Mouse (Mus musculus) midbrain, embryonic 11.5 days (tissue): Measurements from ENCODE around the gene Gm6096. TPM values are rescaled to one million over a fixed set of nuclear protein-coding genes. Genes with fewer than 3 reads are reported as not detected.

ENCODE experiments used
- ATAC-seq: fragments of 200-750 bp; cut with Nextera tagmentation; 2 replicates; pipeline ENCODE4 v1.8.0; 2017; ENCODE audit warnings: moderate TSS enrichment, moderate library complexity; ENCODE audit not compliant: low FRiP score
- DNase-seq: peaks from one replicate; pipeline ENCODE4 v3.0.0; 2015; ENCODE audit warnings: low spot score; ENCODE audit errors: missing footprints
- H3K27ac ChIP-seq: fragments of 300-500 bp; sonication (generic); 2 replicates; pipeline ENCODE4 v1.5.1; 2014; ENCODE audit warnings: low read depth, low read length
- H3K27me3 ChIP-seq: fragments of 300-500 bp; sonication (generic); 2 replicates; pipeline ENCODE4 v1.6.1; 2014; ENCODE audit warnings: mild to moderate bottlenecking, low read length, moderate library complexity, mixed read lengths; ENCODE audit not compliant: control insufficient read depth, insufficient read depth
- H3K36me3 ChIP-seq: fragments of 300-500 bp; sonication (generic); 2 replicates; pipeline ENCODE4 v1.6.1; 2014; ENCODE audit warnings: mild to moderate bottlenecking, low read length, moderate library complexity, mixed read lengths; ENCODE audit not compliant: control insufficient read depth, insufficient read depth
- H3K4me1 ChIP-seq: fragments of 300-500 bp; sonication (generic); 2 replicates; pipeline ENCODE4 v1.6.1; 2014; ENCODE audit warnings: low read length; ENCODE audit not compliant: control insufficient read depth, insufficient read depth
- H3K4me2 ChIP-seq: fragments of 300-500 bp; sonication (generic); 2 replicates; pipeline ENCODE4 v1.6.1; 2014; ENCODE audit warnings: mild to moderate bottlenecking, moderate library complexity
- H3K4me3 ChIP-seq: fragments of 300-500 bp; sonication (generic); 2 replicates; pipeline ENCODE4 v1.5.1; 2014; ENCODE audit warnings: low read depth, low read length
- H3K9ac ChIP-seq: fragments of 300-500 bp; sonication (generic); 2 replicates; pipeline ENCODE4 v1.6.1; 2014; ENCODE audit warnings: low read length
- H3K9me3 ChIP-seq: fragments of 300-500 bp; sonication (generic); 2 replicates; pipeline ENCODE4 v1.6.1; 2016; ENCODE audit warnings: low read length; ENCODE audit not compliant: control insufficient read depth
- WGBS: fragments of 180-500 bp; shearing (Covaris S2); extraction: QIAGEN DNeasy Blood & Tissue Kit; methylation state at CpG from one replicate; pipeline ENCODE4 v1.1.7; 2014; 5-methylcytosine and 5-hydroxymethylcytosine counted together
- polyA plus RNA-seq: library from polyadenylated mRNA; unstranded; fragments of >200 nt; fragmentation: Nextera tagmentation; extraction: Ambion mirVana; gene quantifications from 2 replicates; pipeline ENCODE4 v1.2.1, GENCODE M21; 2014

Gm6096 gene
- polyA plus RNA-seq, 1 experiment from 2014 or later: not detected

DNA sequence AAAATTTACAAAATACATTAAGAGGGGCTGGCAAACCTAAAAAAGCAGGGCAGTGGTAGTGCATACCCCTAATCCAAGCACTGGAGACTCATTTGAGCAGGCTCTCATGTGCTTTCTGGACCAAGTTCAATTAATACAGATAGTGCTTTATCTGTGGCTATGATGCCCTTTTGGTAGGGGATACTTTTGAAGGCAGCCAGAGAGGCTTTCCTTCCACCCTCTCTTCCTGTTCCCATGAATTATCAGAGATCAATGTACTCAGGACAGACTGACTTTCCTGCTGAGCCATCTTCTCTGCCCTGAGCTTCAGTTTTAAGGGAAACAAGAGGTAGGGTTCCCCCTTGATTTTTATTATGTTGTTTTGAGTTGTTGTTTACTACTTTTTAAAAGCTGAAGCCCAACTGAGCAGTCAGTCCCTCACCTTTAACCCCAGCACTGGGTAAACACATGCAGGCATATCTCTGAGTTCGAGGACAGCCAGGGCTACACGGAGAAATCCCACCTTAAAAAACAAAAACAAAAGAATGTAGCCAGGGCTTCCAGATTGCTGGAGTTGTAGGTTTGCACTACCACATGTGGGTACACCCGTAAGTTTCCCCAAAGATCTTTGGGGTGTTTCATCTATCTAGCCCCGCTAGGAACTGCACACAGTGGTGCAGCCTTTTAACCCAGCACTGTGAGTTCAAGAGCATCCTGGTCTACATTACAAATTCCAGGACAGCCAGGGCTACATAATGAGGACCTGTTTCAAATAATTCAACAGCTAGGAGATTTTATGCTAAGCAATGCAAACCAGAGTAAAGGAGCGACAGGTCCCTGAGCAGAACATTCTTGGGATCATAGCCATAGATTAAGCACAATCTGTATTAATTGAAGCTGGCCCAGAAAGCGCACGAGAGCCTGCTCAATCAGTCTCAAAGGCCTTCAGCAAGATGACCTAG lies 17.8 kb upstream of the Gm6096 start:
- peaks cover 16% of the 10 kb centered on the region for H3K4me1 ChIP-seq

DNA sequence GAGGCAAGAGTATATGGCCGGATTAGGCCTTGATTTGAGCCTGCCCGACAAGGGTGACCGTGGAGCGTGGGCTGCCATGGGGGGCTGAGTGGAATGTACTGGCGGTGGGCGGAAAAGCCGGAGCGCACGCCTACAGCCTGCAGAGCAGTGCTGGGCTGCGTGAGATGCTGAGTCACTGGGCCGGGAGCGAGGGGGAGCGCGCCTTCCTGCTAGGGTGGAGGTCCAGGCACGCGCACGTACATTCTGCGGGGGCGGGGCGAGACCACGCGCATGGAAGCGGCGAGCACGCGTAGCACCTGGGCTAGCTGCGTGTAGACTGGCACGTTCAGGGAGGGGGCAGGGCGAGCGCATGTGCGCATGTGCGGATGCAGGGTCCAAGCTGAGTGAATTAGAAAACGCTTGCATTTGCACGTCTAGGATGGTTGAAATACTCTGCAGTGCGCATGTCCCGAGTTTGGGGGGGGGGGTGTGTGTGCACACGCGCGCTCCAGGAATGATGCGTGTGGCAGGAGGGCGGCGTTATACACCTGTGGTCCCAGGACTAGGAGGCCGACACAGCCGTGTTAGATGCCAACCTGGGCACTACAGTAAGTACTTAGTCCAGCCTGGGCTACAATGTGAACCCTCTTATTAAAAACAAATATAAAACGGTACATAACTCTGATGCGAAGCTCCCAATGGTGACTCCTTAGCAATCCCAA lies 16.8 kb upstream of the Gm6096 start:
- Histone ChIP-seq H3K9me3 (no peaks in the 10 kb centered on the region), H3K9ac (peak overlapping the region; percentile 64), H3K4me1 (peaks cover 8% of the 10 kb centered on the region), H3K4me2 (peak overlapping the region; percentile 55), H3K27ac (peak overlapping the region; percentile 55), H3K4me3 (peak overlapping the region; percentile 44), H3K27me3 (no peaks in the 10 kb centered on the region), H3K36me3 (peaks cover 4% of the 10 kb centered on the region; the same call in 1 of the 2 replicates)
- under 1% methylated on average over 46 of the region's 46 CpGs for WGBS
- DNase-seq (peak; percentile 99), ATAC-seq (peak; percentile 92)

More for the DNA sequence above, 17.8 kb upstream of the Gm6096 start:
- Histone ChIP-seq H3K27ac (peak overlapping the region; percentile 55), H3K4me3 (peak overlapping the region; percentile 44), H3K9me3 (no peaks in the 10 kb centered on the region), H3K36me3 (no peaks in the 10 kb centered on the region; the same call in 1 of the 2 replicates), H3K4me2 (peak overlapping the region; percentile 55), H3K9ac (peak overlapping the region; percentile 64), H3K27me3 (no peaks in the 10 kb centered on the region)
- no peak for DNase-seq
- ATAC-seq: no peak
- 44% methylated on average over 7 of the region's 7 CpGs for WGBS

DNA sequence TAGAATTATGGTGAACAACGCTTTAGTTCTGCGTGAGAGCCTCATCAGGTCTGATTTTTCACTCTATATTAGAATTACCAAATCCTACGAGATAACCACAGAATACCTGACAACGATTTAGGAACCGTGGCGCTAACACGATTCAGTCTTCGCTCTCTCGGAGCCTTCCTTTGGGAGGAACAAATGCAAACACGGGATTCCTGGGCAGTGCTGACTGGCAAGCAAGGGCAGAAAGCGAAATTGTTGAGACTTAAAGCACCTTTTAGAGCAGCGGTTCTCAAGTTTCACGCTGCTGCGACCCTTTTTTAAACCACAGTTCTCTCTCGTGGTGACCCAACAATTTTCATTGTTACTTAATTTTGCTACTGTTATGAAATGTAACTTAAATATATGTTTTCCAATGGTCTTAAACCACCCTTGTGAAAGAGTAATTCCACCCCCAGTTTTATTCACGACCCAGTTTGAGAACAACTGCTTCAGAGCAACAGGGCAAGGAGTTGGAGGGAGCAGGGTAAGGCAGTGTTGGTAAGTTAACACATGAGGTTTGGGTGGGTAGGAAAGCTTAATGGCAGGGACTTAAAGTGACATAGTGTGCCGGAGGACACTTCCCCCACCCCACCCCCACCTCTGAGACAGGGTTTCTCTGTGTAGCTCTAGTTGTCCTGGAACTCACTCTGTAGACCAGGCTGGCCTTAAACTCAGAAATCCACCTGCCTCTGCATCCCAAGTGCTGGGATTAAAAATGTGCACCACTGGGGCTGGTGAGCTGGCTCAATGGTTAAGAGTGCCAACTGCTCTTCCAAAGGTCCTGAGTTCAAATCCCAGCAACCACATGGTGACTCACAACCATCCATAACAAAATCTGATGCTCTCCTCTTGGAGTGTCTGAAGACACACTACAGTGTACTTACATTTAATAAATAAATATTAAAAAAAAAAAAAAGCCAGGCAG lies 16.0 kb upstream of the Gm6096 start:
- Histone ChIP-seq H3K27me3 (no peaks in the 10 kb centered on the region), H3K36me3 (peaks cover 7% of the 10 kb centered on the region), H3K9ac (peak overlapping the region; percentile 64), H3K4me1 (peaks cover 5% of the 10 kb centered on the region; the same call in 1 of the 2 replicates), H3K27ac (peak overlapping the region; percentile 55), H3K9me3 (no peaks in the 10 kb centered on the region), H3K4me3 (peak overlapping the region; percentile 44), H3K4me2 (peak overlapping the region; percentile 55)
- ATAC-seq: no peak
- no peak for DNase-seq
- WGBS: 5% methylated on average over 17 of the region's 17 CpGs

DNA sequence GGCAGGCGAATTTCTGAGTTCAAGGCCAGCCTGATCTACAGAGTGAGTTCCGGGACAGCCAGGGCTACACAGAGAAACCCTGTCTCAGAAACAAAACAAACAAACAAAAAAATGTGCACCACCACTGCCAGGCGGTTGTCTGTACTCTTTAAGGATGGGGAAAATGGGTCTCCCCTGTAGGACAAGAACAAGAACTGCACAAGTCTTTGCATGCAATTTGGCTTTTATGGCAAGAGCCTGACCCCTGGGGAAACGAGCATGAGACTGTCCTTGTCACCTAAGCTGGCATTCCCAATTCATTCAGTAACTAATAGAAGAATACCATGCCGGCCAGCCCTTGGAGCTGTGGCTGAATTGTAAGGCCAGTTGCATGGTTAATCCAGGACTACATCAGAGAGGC lies 15.2 kb upstream of the Gm6096 start:
- H3K27me3 ChIP-seq: no peaks in the 10 kb centered on the region
- H3K9me3 ChIP-seq: no peaks in the 10 kb centered on the region
- peaks cover 9% of the 10 kb centered on the region for H3K36me3 ChIP-seq
- H3K9ac ChIP-seq: no peak overlapping the region
- H3K4me2 ChIP-seq: no peak overlapping the region
- no peak overlapping the region for H3K4me3 ChIP-seq
- WGBS: 89% methylated on average over 5 of the region's 5 CpGs
- peaks cover 5% of the 10 kb centered on the region; the same call in 1 of the 2 replicates for H3K4me1 ChIP-seq
- DNase-seq (no peak), ATAC-seq (no peak)
- H3K27ac ChIP-seq: no peak overlapping the region

DNA sequence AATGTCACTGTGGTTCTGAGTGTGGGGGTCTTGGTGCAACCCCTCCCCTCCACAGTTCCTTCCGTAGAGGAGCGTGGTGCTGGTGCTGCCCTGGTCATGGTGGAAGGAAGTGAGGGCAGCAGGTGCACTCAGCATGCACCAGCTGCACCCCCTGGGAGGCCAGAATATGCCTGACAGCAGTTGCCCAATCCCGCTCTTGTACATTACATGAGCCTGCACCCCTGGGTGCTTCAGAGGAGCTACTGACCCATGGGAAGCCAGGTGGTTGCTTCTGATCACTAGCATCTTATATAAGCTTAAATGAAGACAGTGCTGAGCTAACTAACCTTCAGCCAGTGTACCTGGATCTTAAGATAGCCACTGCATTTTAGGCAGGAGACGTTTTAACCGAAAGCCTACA lies 12.8 kb upstream of the Gm6096 start:
- no peaks in the 10 kb centered on the region for H3K27me3 ChIP-seq
- H3K36me3 ChIP-seq: peaks cover 9% of the 10 kb centered on the region
- H3K4me2 ChIP-seq: no peak overlapping the region
- no peak overlapping the region for H3K9ac ChIP-seq
- no peak for ATAC-seq
- H3K4me3 ChIP-seq: no peak overlapping the region
- peaks cover 5% of the 10 kb centered on the region; the same call in 1 of the 2 replicates for H3K4me1 ChIP-seq
- no peak overlapping the region for H3K27ac ChIP-seq
- no peaks in the 10 kb centered on the region for H3K9me3 ChIP-seq
- no peak for DNase-seq
- WGBS: 91% methylated on average over 5 of the region's 5 CpGs

DNA sequence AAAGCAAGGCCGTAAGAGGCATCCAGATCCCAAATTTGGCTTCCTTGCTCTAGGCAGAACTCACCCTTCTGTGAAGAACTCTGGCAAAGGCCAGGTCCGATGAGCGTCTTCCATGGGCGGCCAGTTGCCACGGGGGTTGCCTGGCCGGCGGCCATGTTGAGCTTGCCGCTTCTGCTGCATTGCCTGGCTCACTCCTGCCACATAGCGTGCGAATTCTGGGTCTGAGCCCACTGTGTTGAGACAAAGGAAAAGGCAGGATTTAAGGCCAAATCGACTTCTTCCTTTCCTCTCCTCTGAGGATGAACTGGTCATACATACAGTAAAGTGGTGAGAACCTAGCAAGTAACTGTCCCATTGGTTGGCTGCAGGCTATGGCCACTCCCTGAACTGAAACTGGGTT lies 8.7 kb upstream of the Gm6096 start:
- H3K4me1 ChIP-seq: no peaks in the 10 kb centered on the region
- H3K27me3 ChIP-seq: no peaks in the 10 kb centered on the region
- H3K36me3 ChIP-seq: peaks cover 13% of the 10 kb centered on the region
- H3K27ac ChIP-seq: no peak overlapping the region
- no peak overlapping the region for H3K9ac ChIP-seq
- DNase-seq (no peak), ATAC-seq (no peak)
- 96% methylated on average over 11 of the region's 11 CpGs for WGBS
- no peak overlapping the region for H3K4me3 ChIP-seq
- no peak overlapping the region for H3K4me2 ChIP-seq
- H3K9me3 ChIP-seq: no peaks in the 10 kb centered on the region

DNA sequence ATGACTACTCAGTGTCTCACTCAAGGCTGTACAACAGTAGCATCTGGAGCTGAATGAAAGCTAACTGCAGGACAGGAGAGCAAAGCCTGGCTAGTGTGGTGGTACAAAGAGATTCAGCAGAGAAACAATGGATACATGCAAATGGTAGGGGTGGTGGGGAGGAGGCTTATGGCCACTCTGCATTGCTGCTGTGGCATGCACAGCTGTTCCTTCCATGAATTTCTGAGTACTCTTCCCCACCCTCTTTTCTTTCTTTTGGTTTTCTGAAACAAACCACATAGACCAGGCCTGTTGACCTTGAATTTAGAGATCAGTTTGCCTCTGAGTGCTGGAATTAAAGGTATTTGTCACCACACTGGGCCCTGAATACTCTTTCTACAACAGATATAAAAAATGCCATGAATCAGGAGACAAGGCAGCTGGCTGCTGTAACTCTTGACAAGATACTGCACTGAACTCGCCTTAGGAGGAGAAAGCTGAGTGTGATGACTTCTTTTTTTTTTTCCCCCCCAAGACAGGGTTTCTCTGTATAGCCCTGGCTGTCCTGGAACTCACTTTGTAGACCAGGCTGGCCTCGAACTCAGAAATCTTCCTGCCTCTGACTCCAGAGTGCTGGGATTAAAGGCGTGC lies 3.9 kb upstream of the Gm6096 start:
- no peak overlapping the region for H3K27ac ChIP-seq
- WGBS: 92% methylated on average over 3 of the region's 3 CpGs
- peaks cover 4% of the 10 kb centered on the region; the same call in 1 of the 2 replicates for H3K36me3 ChIP-seq
- no peaks in the 10 kb centered on the region for H3K27me3 ChIP-seq
- no peaks in the 10 kb centered on the region for H3K4me1 ChIP-seq
- H3K9ac ChIP-seq: no peak overlapping the region
- no peak for ATAC-seq
- H3K4me2 ChIP-seq: no peak overlapping the region
- DNase-seq: no peak
- H3K9me3 ChIP-seq: no peaks in the 10 kb centered on the region
- no peak overlapping the region for H3K4me3 ChIP-seq

DNA sequence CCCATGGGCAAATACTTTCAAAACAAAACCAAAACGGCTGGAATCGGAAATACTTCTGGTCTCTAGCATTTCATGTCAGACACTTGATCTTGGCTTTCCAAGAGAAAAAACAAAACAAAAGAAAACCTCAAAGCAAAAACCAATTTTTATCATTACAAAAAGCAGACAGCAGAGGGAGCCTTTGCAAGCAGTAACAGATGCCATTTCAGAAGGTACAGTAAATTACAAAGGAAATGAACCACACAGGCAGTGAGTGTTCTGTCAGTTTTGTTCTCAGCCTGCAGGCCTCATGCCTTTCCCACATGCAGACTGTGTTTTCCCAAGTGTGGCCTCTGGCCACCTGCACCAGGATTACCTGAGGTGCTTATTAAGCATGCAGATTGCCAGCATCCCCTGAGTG lies 1.2 kb downstream of the Gm6096 start:
- no peaks in the 10 kb centered on the region for H3K4me1 ChIP-seq
- H3K4me2 ChIP-seq: no peak overlapping the region
- H3K27me3 ChIP-seq: no peaks in the 10 kb centered on the region
- DNase-seq (peak; percentile 86), ATAC-seq (no peak)
- WGBS: 87% methylated on average over 2 of the region's 2 CpGs
- H3K9me3 ChIP-seq: no peaks in the 10 kb centered on the region
- H3K36me3 ChIP-seq: no peaks in the 10 kb centered on the region; the same call in 1 of the 2 replicates
- H3K4me3 ChIP-seq: no peak overlapping the region
- no peak overlapping the region for H3K9ac ChIP-seq
- no peak overlapping the region for H3K27ac ChIP-seq
